In genomic region chr1:79183534-79184411, GRCm38 (mm10) we compare ENCODE assay signal across 31 mouse cellular contexts.
A peak's percentile ranks its signal among the peaks of the same experiment; 100 is the strongest.
DNase-seq lines count a peak whose midpoint lies in the region; ATAC-seq and TF ChIP-seq lines count a peak whose summit lies in the region.
"Had no signal": no experiment of that assay in that cellular context is flagged by ENCODE, and none has a peak within 500 bp of the region (broad histone marks: within the 10 kb centered on the region; RNA-seq: fewer than 3 reads in every experiment).

No protein-coding gene starts in this region.

- no peaks in the 10 kb centered on the region for H3K36me3 ChIP-seq in embryonic facial prominence, embryonic 10.5 days (replicated peaks)
- H3K36me3 ChIP-seq in embryonic facial prominence, embryonic 14.5 days (ENCODE audit: control insufficient read depth, insufficient read depth, low read length): no peaks in the 10 kb centered on the region
- H3K36me3 ChIP-seq in limb, embryonic 12.5 days: no peaks in the 10 kb centered on the region
- H3K36me3 ChIP-seq in lung, postnatal 0 days (ENCODE audit: insufficient read depth, low read length): no peaks in the 10 kb centered on the region
- H3K36me3 ChIP-seq in heart, embryonic 11.5 days (ENCODE audit: control insufficient read depth, insufficient read depth, low read length): no peaks in the 10 kb centered on the region
- H3K36me3 ChIP-seq: embryonic facial prominence, embryonic 13.5 days; forebrain, embryonic 10.5 days; G1E; heart, embryonic 13.5 days had no signal

- H3K27ac ChIP-seq in embryonic facial prominence, embryonic 10.5 days (replicated peaks): no peak overlapping the region
- H3K27ac ChIP-seq in embryonic facial prominence, embryonic 14.5 days (replicated peaks; ENCODE audit: low read depth, low read length): no peak overlapping the region
- no peak overlapping the region for H3K27ac ChIP-seq in limb, embryonic 12.5 days
- H3K27ac ChIP-seq in lung, postnatal 0 days (ENCODE audit: low read length): no peak overlapping the region
- no peak overlapping the region for H3K27ac ChIP-seq in heart, embryonic 11.5 days (ENCODE audit: low read depth, low read length)
- H3K27ac ChIP-seq: embryonic facial prominence, embryonic 13.5 days; forebrain, embryonic 10.5 days; forebrain, embryonic 13.5 days; gastrocnemius, adult 2 months; heart, embryonic 13.5 days; hindbrain, embryonic 14.5 days; hindbrain, postnatal 0 days had no signal

- DNase-seq in embryo, embryonic 11 days: peak; percentile 4
- DNase-seq in embryo, embryonic 10 days (ENCODE audit: low spot score): no peak
- peak; percentile 11 for DNase-seq in embryonic facial prominence, embryonic 10.5 days (ENCODE audit: low spot score)
- DNase-seq in embryonic facial prominence, embryonic 14.5 days (ENCODE audit: low spot score): peak; percentile 2
- no peak for DNase-seq in yolk sac, embryonic 10.5 days (ENCODE audit: low spot score)
- DNase-seq in lung, postnatal 0 days (ENCODE audit: low spot score): no peak
- DNase-seq: adrenal gland, adult 2 months; adrenal gland, postnatal 14 days; B cell, adult 2 months; cerebellum, adult 11 months; cerebellum, adult 2 months; cerebellum, adult 9-11 months; cerebellum, postnatal 36 days; gastrocnemius, adult 2 months; gastrocnemius, postnatal 14 days; heart, adult 18-20 months; heart, postnatal 14 days; heart, postnatal 4 days had no signal

- no peaks in the 10 kb centered on the region for H3K4me1 ChIP-seq in embryonic facial prominence, embryonic 10.5 days
- no peaks in the 10 kb centered on the region for H3K4me1 ChIP-seq in embryonic facial prominence, embryonic 14.5 days (ENCODE audit: control insufficient read depth, insufficient read depth, low read length)
- H3K4me1 ChIP-seq in limb, embryonic 12.5 days (replicated peaks): no peaks in the 10 kb centered on the region
- no peaks in the 10 kb centered on the region for H3K4me1 ChIP-seq in lung, postnatal 0 days (ENCODE audit: insufficient read depth, low read depth, low read length)
- H3K4me1 ChIP-seq in heart, embryonic 11.5 days (ENCODE audit: control insufficient read depth, insufficient read depth, low read length): no peaks in the 10 kb centered on the region
- H3K4me1 ChIP-seq: embryonic facial prominence, embryonic 13.5 days; forebrain, embryonic 10.5 days; forebrain, embryonic 13.5 days; heart, embryonic 13.5 days had no signal

- peak; percentile 63; the same call in 1 of the 2 replicates for ATAC-seq in embryonic facial prominence, embryonic 14.5 days (ENCODE audit: low read depth)
- ATAC-seq in limb, embryonic 12.5 days (ENCODE audit: insufficient number of reproducible peaks, insufficient read depth, low FRiP score, low TSS enrichment, low read depth): 0 out of 2 replicates have a peak, but pooled peaks have one; percentile 73
- no peak for ATAC-seq in lung, postnatal 0 days
- no peak for ATAC-seq in heart, embryonic 11.5 days (replicated peaks; ENCODE audit: insufficient number of reproducible peaks, low FRiP score, low TSS enrichment)
- ATAC-seq: forebrain, embryonic 13.5 days; forebrain, embryonic 16.5 days; hindbrain, postnatal 0 days; intestine, postnatal 0 days; Patski had no signal

- no peak for TF ChIP-seq CTCF in lung, postnatal 0 days (IDR thresholded peaks at IDR 0.05)

- WGBS in embryonic facial prominence, embryonic 10.5 days: 73% methylated on average over 5 of the region's 5 CpGs
- WGBS in embryonic facial prominence, embryonic 14.5 days: 44% methylated on average over 5 of the region's 5 CpGs
- WGBS in limb, embryonic 12.5 days: 29% methylated on average over 5 of the region's 5 CpGs
- WGBS in lung, postnatal 0 days: 89% methylated on average over 5 of the region's 5 CpGs
- 81% methylated on average over 5 of the region's 5 CpGs for WGBS in heart, embryonic 11.5 days (ENCODE audit: insufficient replicate concordance)

- H3K4me3 ChIP-seq in embryonic facial prominence, embryonic 10.5 days: no peak overlapping the region
- no peak overlapping the region for H3K4me3 ChIP-seq in embryonic facial prominence, embryonic 14.5 days (ENCODE audit: low read depth, low read length)
- no peak overlapping the region for H3K4me3 ChIP-seq in limb, embryonic 12.5 days (replicated peaks)
- H3K4me3 ChIP-seq in lung, postnatal 0 days (ENCODE audit: low read depth, low read length): no peak overlapping the region
- no peak overlapping the region for H3K4me3 ChIP-seq in heart, embryonic 11.5 days (ENCODE audit: low read depth, low read length)
- H3K4me3 ChIP-seq: embryonic facial prominence, embryonic 13.5 days; forebrain, embryonic 10.5 days; forebrain, embryonic 13.5 days; gastrocnemius, adult 2 months; heart, embryonic 13.5 days had no signal

- H3K9me3 ChIP-seq in embryonic facial prominence, embryonic 10.5 days: no peaks in the 10 kb centered on the region
- H3K9me3 ChIP-seq in embryonic facial prominence, embryonic 14.5 days (ENCODE audit: control insufficient read depth, low read length): no peaks in the 10 kb centered on the region
- H3K9me3 ChIP-seq in limb, embryonic 12.5 days: no peaks in the 10 kb centered on the region
- H3K9me3 ChIP-seq in lung, postnatal 0 days (ENCODE audit: low read length): no peaks in the 10 kb centered on the region
- no peaks in the 10 kb centered on the region for H3K9me3 ChIP-seq in heart, embryonic 11.5 days (replicated peaks; ENCODE audit: control insufficient read depth, low read length)
- H3K9me3 ChIP-seq: embryonic facial prominence, embryonic 13.5 days; forebrain, embryonic 10.5 days; forebrain, embryonic 13.5 days; G1E; heart, embryonic 13.5 days had no signal

- no peaks in the 10 kb centered on the region for H3K27me3 ChIP-seq in embryonic facial prominence, embryonic 10.5 days (replicated peaks; ENCODE audit: low read depth, poor library complexity, severe bottlenecking)
- H3K27me3 ChIP-seq in embryonic facial prominence, embryonic 14.5 days (replicated peaks; ENCODE audit: control insufficient read depth, insufficient read depth, low read length): no peaks in the 10 kb centered on the region
- no peaks in the 10 kb centered on the region for H3K27me3 ChIP-seq in limb, embryonic 12.5 days
- no peaks in the 10 kb centered on the region for H3K27me3 ChIP-seq in lung, postnatal 0 days (replicated peaks; ENCODE audit: insufficient read depth, low read length)
- no peaks in the 10 kb centered on the region for H3K27me3 ChIP-seq in heart, embryonic 11.5 days (ENCODE audit: control insufficient read depth, insufficient read depth, low read length)
- H3K27me3 ChIP-seq: CH12.LX; embryonic facial prominence, embryonic 13.5 days; forebrain, embryonic 13.5 days; heart, embryonic 13.5 days; Patski had no signal

- no peak overlapping the region for H3K4me2 ChIP-seq in embryonic facial prominence, embryonic 14.5 days (ENCODE audit: low read depth, low read length)
- H3K4me2 ChIP-seq in limb, embryonic 12.5 days: no peak overlapping the region
- no peak overlapping the region for H3K4me2 ChIP-seq in lung, postnatal 0 days (replicated peaks; ENCODE audit: low read depth, low read length)
- H3K4me2 ChIP-seq in heart, embryonic 11.5 days: no peak overlapping the region
- H3K4me2 ChIP-seq: embryonic facial prominence, embryonic 13.5 days; forebrain, embryonic 13.5 days; heart, embryonic 13.5 days; hindbrain, embryonic 14.5 days had no signal

- TF ChIP-seq EP300 in lung, postnatal 0 days (IDR thresholded peaks at IDR 0.05): no peak

- H3K9ac ChIP-seq in embryonic facial prominence, embryonic 14.5 days (ENCODE audit: low read depth, low read length): no peak overlapping the region
- no peak overlapping the region for H3K9ac ChIP-seq in limb, embryonic 12.5 days (replicated peaks)
- H3K9ac ChIP-seq in lung, postnatal 0 days (replicated peaks; ENCODE audit: low read depth): no peak overlapping the region
- no peak overlapping the region for H3K9ac ChIP-seq in heart, embryonic 11.5 days (ENCODE audit: low read depth, low read length)
- H3K9ac ChIP-seq: embryonic facial prominence, embryonic 13.5 days; forebrain, embryonic 13.5 days; heart, embryonic 13.5 days; hindbrain, embryonic 14.5 days had no signal

Comparison
In these comparisons a context has a peak if more than half of its experiments do, and no peak if none do; other contexts are left out.
1. DNase-seq: peak in embryo, embryonic 11 days (single experiment), embryonic facial prominence, embryonic 10.5 days (single experiment) and embryonic facial prominence, embryonic 14.5 days (single experiment); none in embryo, embryonic 10 days (single experiment), yolk sac, embryonic 10.5 days (single experiment) and lung, postnatal 0 days (single experiment).
2. ATAC-seq: peak in embryonic facial prominence, embryonic 14.5 days (single experiment) and limb, embryonic 12.5 days (single experiment); none in lung, postnatal 0 days (single experiment) and heart, embryonic 11.5 days (single experiment).